Mouse (Mus musculus) midbrain, embryonic 12.5 days (tissue): Measurements from ENCODE around the gene Noxo1. TPM values are rescaled to one million over a fixed set of nuclear protein-coding genes. Genes with fewer than 3 reads are reported as not detected.

ENCODE experiments used
- ATAC-seq: fragments of 200-750 bp; cut with Nextera tagmentation; 2 replicates; pipeline ENCODE4 v1.8.0; 2017; ENCODE audit warnings: low read depth, moderate TSS enrichment, moderate library complexity; ENCODE audit not compliant: low FRiP score
- H3K27ac ChIP-seq: fragments of 300-500 bp; sonication (generic); replicated peaks from 2 replicates; pipeline ENCODE4 v1.5.1; 2016; ENCODE audit warnings: mild to moderate bottlenecking
- H3K27me3 ChIP-seq: fragments of 300-500 bp; sonication (generic); 2 replicates; pipeline ENCODE4 v1.6.1; 2016; ENCODE audit warnings: mild to moderate bottlenecking
- H3K36me3 ChIP-seq: fragments of 300-500 bp; sonication (generic); 2 replicates; pipeline ENCODE4 v1.6.1; 2016
- H3K4me1 ChIP-seq: fragments of 300-500 bp; sonication (generic); 2 replicates; pipeline ENCODE4 v1.6.1; 2016
- H3K4me2 ChIP-seq: fragments of 300-500 bp; sonication (generic); replicated peaks from 2 replicates; pipeline ENCODE4 v1.6.1; 2016; ENCODE audit warnings: mild to moderate bottlenecking, moderate library complexity
- H3K4me3 ChIP-seq: fragments of 300-500 bp; sonication (generic); 2 replicates; pipeline ENCODE4 v1.5.1; 2016; ENCODE audit warnings: mild to moderate bottlenecking
- H3K9ac ChIP-seq: fragments of 300-500 bp; sonication (generic); replicated peaks from 2 replicates; pipeline ENCODE4 v1.6.1; 2016; ENCODE audit warnings: mild to moderate bottlenecking, moderate library complexity
- H3K9me3 ChIP-seq: fragments of 300-500 bp; sonication (generic); 2 replicates; pipeline ENCODE4 v1.6.1; 2016; ENCODE audit warnings: mild to moderate bottlenecking
- WGBS: fragments of 180-500 bp; shearing (Covaris S2); methylation state at CpG from one replicate; pipeline ENCODE4 v1.1.7; 2016; 5-methylcytosine and 5-hydroxymethylcytosine counted together
- polyA plus RNA-seq: library from polyadenylated mRNA; unstranded; fragments of >200 nt; fragmentation: Nextera tagmentation; extraction: Ambion mirVana; gene quantifications from 2 replicates; pipeline ENCODE4 v1.2.1, GENCODE M21; 2016

The Noxo1 gene
- polyA plus RNA-seq, 1 experiment from 2014 or later = 2.2 TPM

GRCm38 (mm10) chr17:24723122-24723880, 27.3 kb downstream of the Noxo1 start:
- H3K9ac ChIP-seq = peak overlapping the region; percentile 89
- no peak for ATAC-seq
- no peaks in the 10 kb centered on the region for H3K9me3 ChIP-seq
- peaks cover 9% of the 10 kb centered on the region for H3K27me3 ChIP-seq
- peak overlapping the region; percentile 89 for H3K4me2 ChIP-seq
- H3K36me3 ChIP-seq = peaks cover 16% of the 10 kb centered on the region
- H3K4me3 ChIP-seq = peak overlapping the region; percentile 73
- H3K27ac ChIP-seq = peak overlapping the region; percentile 82
- WGBS = 3% methylated on average over 12 of the region's 12 CpGs
- peaks cover 33% of the 10 kb centered on the region for H3K4me1 ChIP-seq

- Histone ChIP-seq H3K4me1 (peaks cover 31% of the 10 kb centered on the region), H3K4me2 (peak overlapping the region; percentile 89), H3K9me3 (no peaks in the 10 kb centered on the region), H3K9ac (peak overlapping the region; percentile 89), H3K27me3 (peaks cover 13% of the 10 kb centered on the region), H3K27ac (peak overlapping the region; percentile 82), H3K36me3 (peaks cover 16% of the 10 kb centered on the region), H3K4me3 (peak overlapping the region; percentile 73)
- under 1% methylated on average over 15 of the region's 15 CpGs for WGBS
- no peak; the same call in 1 of the 2 replicates for ATAC-seq
These were observed 27.8 kb downstream of the Noxo1 start for GRCm38 (mm10) chr17:24723881-24724180.

- 0% methylated on average over 30 of the region's 30 CpGs for WGBS
- Histone ChIP-seq H3K27me3 (peaks cover 13% of the 10 kb centered on the region), H3K4me2 (peak within 1 kb of the TSS; percentile 89), H3K9ac (peak within 1 kb of the TSS; percentile 89), H3K4me3 (peak within 1 kb of the TSS; percentile 73), H3K36me3 (peaks cover 16% of the 10 kb centered on the region), H3K4me1 (peaks cover 28% of the 10 kb centered on the region), H3K27ac (peak within 1 kb of the TSS; percentile 82), H3K9me3 (no peaks in the 10 kb centered on the region)
- ATAC-seq = peak; percentile 71
These were observed 28.1 kb downstream of the Noxo1 start, which contains the start of gene Ndufb10 for GRCm38 (mm10) chr17:24724184-24724583. Ndufb10 (minus strand) TSS chr17:24724478.

- Histone ChIP-seq H3K4me2 (no peak overlapping the region), H3K4me1 (peaks cover 25% of the 10 kb centered on the region), H3K27me3 (peaks cover 13% of the 10 kb centered on the region), H3K9me3 (no peaks in the 10 kb centered on the region), H3K4me3 (no peak overlapping the region), H3K36me3 (peaks cover 16% of the 10 kb centered on the region), H3K27ac (no peak overlapping the region), H3K9ac (no peak overlapping the region)
- ATAC-seq = no peak
- whole genome bisulfite sequencing = 66% methylated on average over 3 of the region's 3 CpGs
These were observed 29.8 kb downstream of the Noxo1 start for GRCm38 (mm10) chr17:24725637-24726390.

GRCm38 (mm10) chr17:24727618-24728017, 31.6 kb downstream of the Noxo1 start, which contains the start of gene Rpl3l:
Rpl3l (plus strand) TSS chr17:24727820.
- no peak for ATAC-seq
- no peak within 1 kb of the TSS for H3K9ac ChIP-seq
- peaks cover 17% of the 10 kb centered on the region for H3K27me3 ChIP-seq
- no peak within 1 kb of the TSS for H3K4me3 ChIP-seq
- WGBS = 85% methylated on average over 2 of the region's 2 CpGs
- peaks cover under 1% of the 10 kb centered on the region; the same call in 1 of the 2 replicates for H3K36me3 ChIP-seq
- no peaks in the 10 kb centered on the region for H3K9me3 ChIP-seq
- peaks cover 10% of the 10 kb centered on the region for H3K4me1 ChIP-seq
- no peak within 1 kb of the TSS for H3K27ac ChIP-seq
- H3K4me2 ChIP-seq = no peak within 1 kb of the TSS

GRCm38 (mm10) chr17:24728184-24728583, 32.1 kb downstream of the Noxo1 start:
- no peak overlapping the region for H3K27ac ChIP-seq

GRCm38 (mm10) chr17:24729067-24729466, 33.0 kb downstream of the Noxo1 start:
- Histone ChIP-seq H3K36me3 (no peaks in the 10 kb centered on the region), H3K27ac (no peak overlapping the region), H3K4me3 (no peak overlapping the region), H3K27me3 (peaks cover 17% of the 10 kb centered on the region), H3K4me1 (no peaks in the 10 kb centered on the region), H3K9me3 (no peaks in the 10 kb centered on the region), H3K4me2 (no peak overlapping the region), H3K9ac (no peak overlapping the region)
- no peak for ATAC-seq
- whole genome bisulfite sequencing = 89% methylated on average over 6 of the region's 6 CpGs

More at GRCm38 (mm10) chr17:24728184-24728583, 32.1 kb downstream of the Noxo1 start:
- H3K4me1 ChIP-seq = peaks cover 5% of the 10 kb centered on the region
- peaks cover 17% of the 10 kb centered on the region for H3K27me3 ChIP-seq
- no peak overlapping the region for H3K4me3 ChIP-seq
- no peaks in the 10 kb centered on the region for H3K36me3 ChIP-seq
- ATAC-seq = no peak
- WGBS = 79% methylated on average over 17 of the region's 17 CpGs
- H3K9me3 ChIP-seq = no peaks in the 10 kb centered on the region
- H3K9ac ChIP-seq = no peak overlapping the region
- H3K4me2 ChIP-seq = no peak overlapping the region

- WGBS = 84% methylated on average over 14 of the region's 14 CpGs
- peaks cover 1% of the 10 kb centered on the region for H3K4me1 ChIP-seq
- H3K9ac ChIP-seq = no peak overlapping the region
- H3K36me3 ChIP-seq = no peaks in the 10 kb centered on the region
- no peaks in the 10 kb centered on the region for H3K9me3 ChIP-seq
- H3K4me2 ChIP-seq = no peak overlapping the region
- no peak overlapping the region for H3K4me3 ChIP-seq
- H3K27me3 ChIP-seq = peaks cover 17% of the 10 kb centered on the region
- ATAC-seq = no peak
- no peak overlapping the region for H3K27ac ChIP-seq
These were observed 34.8 kb downstream of the Noxo1 start for GRCm38 (mm10) chr17:24730787-24731186.

- Histone ChIP-seq H3K9ac (no peak overlapping the region), H3K4me2 (no peak overlapping the region), H3K27ac (no peak overlapping the region), H3K9me3 (no peaks in the 10 kb centered on the region), H3K36me3 (no peaks in the 10 kb centered on the region), H3K4me3 (no peak overlapping the region), H3K27me3 (peaks cover 15% of the 10 kb centered on the region), H3K4me1 (peaks cover 13% of the 10 kb centered on the region)
- ATAC-seq = no peak
- 80% methylated on average over 12 of the region's 12 CpGs for WGBS
These were observed 36.4 kb downstream of the Noxo1 start for GRCm38 (mm10) chr17:24732233-24732935.

GRCm38 (mm10) chr17:24733434-24734050, 37.5 kb downstream of the Noxo1 start:
- WGBS = 89% methylated on average over 21 of the region's 21 CpGs
- no peak overlapping the region for H3K9ac ChIP-seq
- H3K27me3 ChIP-seq = peaks cover 6% of the 10 kb centered on the region
- no peak for ATAC-seq
- H3K4me3 ChIP-seq = no peak overlapping the region
- H3K27ac ChIP-seq = no peak overlapping the region
- no peak overlapping the region for H3K4me2 ChIP-seq
- peaks cover 13% of the 10 kb centered on the region for H3K4me1 ChIP-seq
- no peaks in the 10 kb centered on the region for H3K9me3 ChIP-seq
- H3K36me3 ChIP-seq = no peaks in the 10 kb centered on the region

- WGBS = 84% methylated on average over 1 of the region's 1 CpGs
- no peak for ATAC-seq
- H3K4me3 ChIP-seq = no peak overlapping the region
These were observed 38.5 kb downstream of the Noxo1 start for GRCm38 (mm10) chr17:24734513-24734912.

More at GRCm38 (mm10) chr17:24734513-24734912, 38.5 kb downstream of the Noxo1 start:
- peaks cover 13% of the 10 kb centered on the region for H3K4me1 ChIP-seq
- H3K9ac ChIP-seq = no peak overlapping the region
- H3K27me3 ChIP-seq = peaks cover 4% of the 10 kb centered on the region; the same call in 1 of the 2 replicates
- no peak overlapping the region for H3K27ac ChIP-seq
- H3K9me3 ChIP-seq = no peaks in the 10 kb centered on the region
- H3K4me2 ChIP-seq = no peak overlapping the region
- H3K36me3 ChIP-seq = no peaks in the 10 kb centered on the region
